Mouse (Mus musculus) G1E (cell line): Measurements from ENCODE around the gene Omt2b. TPM values are rescaled to one million over a fixed set of nuclear protein-coding genes. Genes with fewer than 3 reads are reported as not detected.
"Not testable (repeated sequence)": the region's sequence is repeated elsewhere in the genome, so short reads cannot be mapped to it uniquely, and the experiment has no call there.

Experiments used
- ATAC-seq: 2 replicates; pipeline ENCODE4 v1.8.0; 2016; ENCODE audit warnings: mild to moderate bottlenecking; ENCODE audit not compliant: insufficient number of reproducible peaks, poor library complexity, low FRiP score, severe bottlenecking; ENCODE audit errors: extremely low read depth
- DNase-seq: peaks from one replicate; pipeline ENCODE4 v3.0.0; 2012; ENCODE audit warnings: low spot score
- H3K27me3 ChIP-seq: 2 replicates; pipeline ENCODE4 v1.6.1; 2012; ENCODE audit warnings: mild to moderate bottlenecking, low read length, inconsistent platforms; ENCODE audit not compliant: insufficient read depth
- H3K36me3 ChIP-seq: replicated peaks from 2 replicates; pipeline ENCODE3; 2012; ENCODE audit warnings: mild to moderate bottlenecking, inconsistent platforms
- H3K4me1 ChIP-seq: 2 replicates; pipeline ENCODE4 v1.6.1; 2012; ENCODE audit warnings: low read depth, low read length, inconsistent platforms, mixed read lengths; ENCODE audit not compliant: insufficient read depth
- H3K4me3 ChIP-seq: 2 replicates; pipeline ENCODE4 v1.5.1; 2012; ENCODE audit warnings: low read depth, mild to moderate bottlenecking, inconsistent platforms, low read length, moderate library complexity, mixed read lengths
- H3K9me3 ChIP-seq: replicated peaks from 2 replicates; pipeline ENCODE4 v1.6.1; 2012; ENCODE audit warnings: inconsistent platforms
- CTCF ChIP-seq: IDR thresholded peaks from 2 replicates; pipeline ENCODE4 v1.5.1; 2012; ENCODE audit warnings: low read depth, low read length, inconsistent platforms, mixed read lengths
- GATA1 ChIP-seq: IDR thresholded peaks from 2 replicates; pipeline ENCODE4 v1.6.1; 2012; ENCODE audit warnings: borderline replicate concordance, low read length, inconsistent platforms, mixed read lengths
- GATA2 ChIP-seq: IDR thresholded peaks from 2 replicates; pipeline ENCODE4 v1.6.1; 2012; ENCODE audit warnings: low read depth, low read length, inconsistent platforms, borderline replicate concordance
- POLR2AphosphoS5 ChIP-seq: IDR thresholded peaks from 2 replicates; pipeline ENCODE4 v1.6.1; 2012; ENCODE audit warnings: low read depth, low read length, inconsistent platforms; ENCODE audit not compliant: insufficient replicate concordance
- TAL1 ChIP-seq: conservative IDR thresholded peaks from 2 replicates; pipeline ENCODE4 v1.6.1; 2012; ENCODE audit warnings: low read depth, low read length, inconsistent platforms, mixed read lengths
- polyA plus RNA-seq: library from polyadenylated mRNA; stranded (reverse); fragments of >175 nt; gene quantifications from 2 replicates; pipeline ENCODE4 v1.2.3, GENCODE M21; 2012
- total RNA-seq, 2 experiments: library from RNA; stranded (forward) in 1 of 2; stranded (reverse) in 1 of 2; fragments of 200-1000 nt in 1 of 2; fragments of >200 nt in 1 of 2; fragmentation: Nextera tagmentation in 1 of 2; gene quantifications; 2 replicates each; pipeline ENCODE4 v1.2.3; 2014 to 2017

Omt2b gene
- total and polyA plus RNA-seq, 3 experiments = 0.04 TPM; not detected in 2

- Histone ChIP-seq H3K9me3 (no peaks in the 10 kb centered on the region), H3K27me3 (peaks cover 3% of the 10 kb centered on the region; the same call in 1 of the 2 replicates), H3K36me3 (no peaks in the 10 kb centered on the region), H3K4me1 (no peaks in the 10 kb centered on the region), H3K4me3 (no peak overlapping the region)
- TF ChIP-seq POLR2AphosphoS5 (no peak), GATA1 (no peak), GATA2 (no peak), TAL1 (no peak), CTCF (no peak)
- no peak for DNase-seq
- no peak for ATAC-seq
These were observed 36.0 kb downstream of the Omt2b start for GRCm38 (mm10) chr9:78363374-78363773.

GRCm38 (mm10) chr9:78364701-78365100 lies 37.3 kb downstream of the Omt2b start:
- no peak for DNase-seq
- H3K36me3 ChIP-seq = no peaks in the 10 kb centered on the region
- peaks cover 3% of the 10 kb centered on the region; the same call in 1 of the 2 replicates for H3K27me3 ChIP-seq
- no peaks in the 10 kb centered on the region for H3K9me3 ChIP-seq
- H3K4me3 ChIP-seq = no peak overlapping the region
- TF ChIP-seq CTCF (no peak), GATA2 (no peak), POLR2AphosphoS5 (no peak), TAL1 (no peak), GATA1 (no peak)
- H3K4me1 ChIP-seq = no peaks in the 10 kb centered on the region
- ATAC-seq = no peak

- no peak for ATAC-seq
- no peak for TF ChIP-seq POLR2AphosphoS5
- no peak for TF ChIP-seq GATA2
- TF ChIP-seq TAL1 = no peak
- no peak for TF ChIP-seq CTCF
- TF ChIP-seq GATA1 = no peak
These were observed 38.6 kb downstream of the Omt2b start for GRCm38 (mm10) chr9:78365850-78366544.

GRCm38 (mm10) chr9:78367959-78368358 lies 40.6 kb downstream of the Omt2b start, which contains the start of gene Dppa5a:
Gene Dppa5a, minus strand, starts transcription at chr9:78368177.
- not testable (repeated sequence) for H3K4me1 ChIP-seq, ATAC-seq, H3K27me3 ChIP-seq, H3K36me3 ChIP-seq, DNase-seq, H3K4me3 ChIP-seq, H3K9me3 ChIP-seq

More at GRCm38 (mm10) chr9:78365850-78366544, 38.6 kb downstream of the Omt2b start:
- H3K27me3 ChIP-seq = peaks cover 3% of the 10 kb centered on the region; the same call in 1 of the 2 replicates
- no peaks in the 10 kb centered on the region for H3K4me1 ChIP-seq
- no peaks in the 10 kb centered on the region for H3K9me3 ChIP-seq
- H3K4me3 ChIP-seq = no peak overlapping the region
- no peak for DNase-seq
- no peaks in the 10 kb centered on the region for H3K36me3 ChIP-seq

- DNase-seq (no peak), ATAC-seq (no peak)
- TF ChIP-seq GATA1 (no peak), GATA2 (no peak), TAL1 (no peak), CTCF (no peak), POLR2AphosphoS5 (no peak)
- H3K27me3 ChIP-seq = peaks cover 3% of the 10 kb centered on the region; the same call in 1 of the 2 replicates
- H3K4me1 ChIP-seq = no peaks in the 10 kb centered on the region
- H3K36me3 ChIP-seq = no peaks in the 10 kb centered on the region
- H3K4me3 ChIP-seq = no peak overlapping the region
- no peaks in the 10 kb centered on the region for H3K9me3 ChIP-seq
These were observed 41.4 kb downstream of the Omt2b start for GRCm38 (mm10) chr9:78368671-78369293.

- ATAC-seq (no peak), DNase-seq (no peak)
- H3K36me3 ChIP-seq = no peaks in the 10 kb centered on the region
These were observed 42.0 kb downstream of the Omt2b start for GRCm38 (mm10) chr9:78369349-78369748.

More at GRCm38 (mm10) chr9:78369349-78369748, 42.0 kb downstream of the Omt2b start:
- Histone ChIP-seq H3K4me3 (no peak overlapping the region), H3K27me3 (peaks cover 3% of the 10 kb centered on the region; the same call in 1 of the 2 replicates), H3K9me3 (no peaks in the 10 kb centered on the region), H3K4me1 (no peaks in the 10 kb centered on the region)
- TF ChIP-seq POLR2AphosphoS5 (no peak), TAL1 (no peak), GATA1 (no peak), GATA2 (no peak), CTCF (no peak)
